Mouse (Mus musculus) intestine, postnatal 0 days (tissue): Measurements from ENCODE around the gene Btnl1. TPM values are rescaled to one million over a fixed set of nuclear protein-coding genes. Genes with fewer than 3 reads are reported as not detected.

Experiments
- ATAC-seq: fragments of 200-750 bp; cut with Nextera tagmentation; 2 replicates; pipeline ENCODE4 v1.8.0; 2017; ENCODE audit warnings: mild to moderate bottlenecking, moderate TSS enrichment, moderate library complexity
- H3K27ac ChIP-seq: fragments of 300-500 bp; sonication (generic); 2 replicates; pipeline ENCODE4 v1.5.1; 2014; ENCODE audit warnings: mild to moderate bottlenecking, low read depth, low read length, moderate library complexity
- H3K27me3 ChIP-seq: fragments of 300-500 bp; sonication (generic); replicated peaks from 2 replicates; pipeline ENCODE4 v1.6.1; 2014; ENCODE audit warnings: low read length, mixed read lengths; ENCODE audit not compliant: control insufficient read depth, insufficient read depth
- H3K36me3 ChIP-seq: fragments of 300-500 bp; sonication (generic); 2 replicates; pipeline ENCODE4 v1.6.1; 2014; ENCODE audit warnings: mild to moderate bottlenecking, moderate library complexity; ENCODE audit not compliant: control insufficient read depth, insufficient read depth
- H3K4me1 ChIP-seq: fragments of 300-500 bp; sonication (generic); replicated peaks from 2 replicates; pipeline ENCODE4 v1.6.1; 2014; ENCODE audit warnings: antibody characterized with exemption, low read length, mixed read lengths; ENCODE audit not compliant: control insufficient read depth, insufficient read depth
- H3K4me2 ChIP-seq: fragments of 300-500 bp; sonication (generic); replicated peaks from 2 replicates; pipeline ENCODE4 v1.6.1; 2014; ENCODE audit warnings: low read depth, mild to moderate bottlenecking, moderate library complexity
- H3K4me3 ChIP-seq: fragments of 300-500 bp; sonication (generic); 2 replicates; pipeline ENCODE4 v1.5.1; 2014; ENCODE audit warnings: low read depth, low read length
- H3K9ac ChIP-seq: fragments of 300-500 bp; sonication (generic); 2 replicates; pipeline ENCODE4 v1.6.1; 2014; ENCODE audit warnings: mild to moderate bottlenecking, low read depth, low read length
- H3K9me3 ChIP-seq: fragments of 300-500 bp; sonication (generic); 2 replicates; pipeline ENCODE4 v1.6.1; 2016; ENCODE audit warnings: mixed run types; ENCODE audit not compliant: control insufficient read depth
- CTCF ChIP-seq: sonication (generic); IDR thresholded peaks from 2 replicates; pipeline ENCODE4 v1.5.1; 2016; ENCODE audit warnings: low read depth, mild to moderate bottlenecking, control low read depth, antibody characterized with exemption, moderate library complexity
- WGBS: fragments of 180-500 bp; shearing (Covaris S2); extraction: QIAGEN DNeasy Blood & Tissue Kit; methylation state at CpG from one replicate; pipeline ENCODE4 v1.1.7; 2014; 5-methylcytosine and 5-hydroxymethylcytosine counted together
- polyA plus RNA-seq: library from polyadenylated mRNA; unstranded; fragments of >200 nt; fragmentation: Nextera tagmentation; extraction: Ambion mirVana; gene quantifications from 2 replicates; pipeline ENCODE4 v1.2.1, GENCODE M21; 2015

Gene Btnl1
- 114 and 119 TPM in 2 replicates for polyA plus RNA-seq

- Histone ChIP-seq H3K27ac (peak within 1 kb of the TSS; percentile 71), H3K9ac (peak within 1 kb of the TSS; percentile 24), H3K4me2 (peak within 1 kb of the TSS; percentile 62), H3K36me3 (peaks cover 21% of the 10 kb centered on the region; the same call in 1 of the 2 replicates), H3K9me3 (no peaks in the 10 kb centered on the region), H3K27me3 (no peaks in the 10 kb centered on the region), H3K4me3 (peak within 1 kb of the TSS; percentile 36), H3K4me1 (0 out of 2 replicates have a peak, but pooled peaks cover 3% of the 10 kb centered on the region)
- WGBS, result 41% methylated on average over 2 of the region's 2 CpGs
- TF ChIP-seq CTCF, result no peak
- peak; percentile 43; the same call in 1 of the 2 replicates for ATAC-seq
These were observed at the start of gene Btnl1 for GRCm38 (mm10) chr17:34376847-34377246. Btnl1 (plus strand) TSS chr17:34377132.

- ATAC-seq, result no peak
- Histone ChIP-seq H3K9me3 (no peaks in the 10 kb centered on the region), H3K4me1 (no peaks in the 10 kb centered on the region), H3K36me3 (no peaks in the 10 kb centered on the region), H3K9ac (no peak overlapping the region), H3K4me2 (no peak overlapping the region), H3K27me3 (no peaks in the 10 kb centered on the region), H3K4me3 (no peak overlapping the region), H3K27ac (no peak overlapping the region)
- TF ChIP-seq CTCF, result no peak
- WGBS, result 63% methylated on average over 2 of the region's 2 CpGs
These were observed 47.1 kb upstream of the Btnl1 start for GRCm38 (mm10) chr17:34329807-34330206.

GRCm38 (mm10) chr17:34331200-34331599 lies 45.7 kb upstream of the Btnl1 start:
- H3K4me2 ChIP-seq, result no peak overlapping the region
- no peaks in the 10 kb centered on the region for H3K36me3 ChIP-seq
- H3K27ac ChIP-seq, result no peak overlapping the region
- no peaks in the 10 kb centered on the region for H3K4me1 ChIP-seq
- WGBS, result 87% methylated on average over 1 of the region's 1 CpGs
- TF ChIP-seq CTCF, result no peak
- H3K9ac ChIP-seq, result no peak overlapping the region
- H3K9me3 ChIP-seq, result no peaks in the 10 kb centered on the region
- no peaks in the 10 kb centered on the region for H3K27me3 ChIP-seq
- H3K4me3 ChIP-seq, result no peak overlapping the region
- ATAC-seq, result no peak

GRCm38 (mm10) chr17:34340619-34341402 lies 36.1 kb upstream of the Btnl1 start:
- Histone ChIP-seq H3K36me3 (no peaks in the 10 kb centered on the region), H3K27ac (no peak overlapping the region), H3K27me3 (0 out of 2 replicates have a peak, but pooled peaks cover 4% of the 10 kb centered on the region), H3K4me3 (no peak overlapping the region), H3K9ac (no peak overlapping the region), H3K4me2 (no peak overlapping the region), H3K4me1 (no peaks in the 10 kb centered on the region), H3K9me3 (no peaks in the 10 kb centered on the region)
- ATAC-seq, result no peak
- WGBS, result 67% methylated on average over 3 of the region's 3 CpGs
- TF ChIP-seq CTCF, result no peak

GRCm38 (mm10) chr17:34344882-34345281 lies 32.0 kb upstream of the Btnl1 start:
- 84% methylated on average over 4 of the region's 4 CpGs for WGBS

GRCm38 (mm10) chr17:34345486-34345885 lies 31.4 kb upstream of the Btnl1 start:
- no peak for ATAC-seq
- Histone ChIP-seq H3K9ac (no peak overlapping the region), H3K4me1 (no peaks in the 10 kb centered on the region), H3K36me3 (no peaks in the 10 kb centered on the region), H3K9me3 (no peaks in the 10 kb centered on the region), H3K4me3 (no peak overlapping the region), H3K27ac (no peak overlapping the region), H3K4me2 (no peak overlapping the region), H3K27me3 (0 out of 2 replicates have a peak, but pooled peaks cover 7% of the 10 kb centered on the region)
- 84% methylated on average over 7 of the region's 7 CpGs for WGBS
- TF ChIP-seq CTCF, result no peak

More at GRCm38 (mm10) chr17:34344882-34345281, 32.0 kb upstream of the Btnl1 start:
- TF ChIP-seq CTCF, result no peak
- no peak overlapping the region for H3K27ac ChIP-seq
- no peak overlapping the region for H3K4me2 ChIP-seq
- H3K4me1 ChIP-seq, result no peaks in the 10 kb centered on the region
- H3K4me3 ChIP-seq, result no peak overlapping the region
- H3K36me3 ChIP-seq, result no peaks in the 10 kb centered on the region
- H3K27me3 ChIP-seq, result 0 out of 2 replicates have a peak, but pooled peaks cover 4% of the 10 kb centered on the region
- no peak for ATAC-seq
- no peak overlapping the region for H3K9ac ChIP-seq
- no peaks in the 10 kb centered on the region for H3K9me3 ChIP-seq
